Mouse (Mus musculus) embryonic facial prominence, embryonic 14.5 days (tissue): ENCODE measurements around the gene Slc9a6. TPM values are rescaled to one million over a fixed set of nuclear protein-coding genes. Genes with fewer than 3 reads are reported as not detected.

Source experiments
- ATAC-seq: fragments of 200-750 bp; cut with Nextera tagmentation; 2 replicates; pipeline ENCODE4 v1.8.0; 2017; ENCODE audit warnings: low read depth, moderate number of reproducible peaks, moderate TSS enrichment
- DNase-seq: peaks from one replicate; pipeline ENCODE4 v3.0.0-alpha.2; 2015; ENCODE audit warnings: low spot score
- H3K27ac ChIP-seq: fragments of 300-500 bp; sonication (generic); replicated peaks from 2 replicates; pipeline ENCODE4 v1.5.1; 2014; ENCODE audit warnings: low read depth, mild to moderate bottlenecking, low read length, moderate library complexity
- H3K27me3 ChIP-seq: fragments of 300-500 bp; sonication (generic); replicated peaks from 2 replicates; pipeline ENCODE4 v1.6.1; 2014; ENCODE audit warnings: low read length; ENCODE audit not compliant: control insufficient read depth, insufficient read depth
- H3K36me3 ChIP-seq: fragments of 300-500 bp; sonication (generic); 2 replicates; pipeline ENCODE4 v1.6.1; 2014; ENCODE audit warnings: low read length, mixed read lengths; ENCODE audit not compliant: control insufficient read depth, insufficient read depth
- H3K4me1 ChIP-seq: fragments of 300-500 bp; sonication (generic); 2 replicates; pipeline ENCODE4 v1.6.1; 2014; ENCODE audit warnings: antibody characterized with exemption, low read length; ENCODE audit not compliant: control insufficient read depth, insufficient read depth
- H3K4me2 ChIP-seq: fragments of 300-500 bp; sonication (generic); 2 replicates; pipeline ENCODE4 v1.6.1; 2014; ENCODE audit warnings: low read depth, mild to moderate bottlenecking, low read length, moderate library complexity, mixed read lengths
- H3K4me3 ChIP-seq: fragments of 300-500 bp; sonication (generic); 2 replicates; pipeline ENCODE4 v1.5.1; 2014; ENCODE audit warnings: low read depth, mild to moderate bottlenecking, low read length
- H3K9ac ChIP-seq: fragments of 300-500 bp; sonication (generic); 2 replicates; pipeline ENCODE4 v1.6.1; 2014; ENCODE audit warnings: low read depth, mild to moderate bottlenecking, low read length, moderate library complexity, mixed read lengths
- H3K9me3 ChIP-seq: fragments of 300-500 bp; sonication (generic); 2 replicates; pipeline ENCODE4 v1.6.1; 2016; ENCODE audit warnings: low read length; ENCODE audit not compliant: control insufficient read depth
- WGBS: fragments of 180-500 bp; shearing (Covaris S2); extraction: QIAGEN DNeasy Blood & Tissue Kit; methylation state at CpG from one replicate; pipeline ENCODE4 v1.1.7; 2014; 5-methylcytosine and 5-hydroxymethylcytosine counted together
- polyA plus RNA-seq: library from polyadenylated mRNA; unstranded; fragments of >200 nt; fragmentation: Nextera tagmentation; extraction: Ambion mirVana; gene quantifications from 2 replicates; pipeline ENCODE4 v1.2.1, GENCODE M21; 2014

Slc9a6 gene
- polyA plus RNA-seq, 1 experiment from 2014 or later, result 11.8 TPM

- Histone ChIP-seq H3K9me3 (no peaks in the 10 kb centered on the region), H3K4me1 (no peaks in the 10 kb centered on the region), H3K4me2 (peak overlapping the region; percentile 59), H3K9ac (peak overlapping the region; percentile 68), H3K4me3 (peak overlapping the region; percentile 61), H3K36me3 (no peaks in the 10 kb centered on the region), H3K27ac (peak overlapping the region; percentile 70), H3K27me3 (no peaks in the 10 kb centered on the region)
- DNase-seq (peak; percentile 5), ATAC-seq (peak; percentile 31; the same call in 1 of the 2 replicates)
- 12% methylated on average over 13 of the region's 13 CpGs for WGBS
Observed at GRCm38 (mm10) chrX:56610318-56610694, 749 bp downstream of the Slc9a6 start.

DNA sequence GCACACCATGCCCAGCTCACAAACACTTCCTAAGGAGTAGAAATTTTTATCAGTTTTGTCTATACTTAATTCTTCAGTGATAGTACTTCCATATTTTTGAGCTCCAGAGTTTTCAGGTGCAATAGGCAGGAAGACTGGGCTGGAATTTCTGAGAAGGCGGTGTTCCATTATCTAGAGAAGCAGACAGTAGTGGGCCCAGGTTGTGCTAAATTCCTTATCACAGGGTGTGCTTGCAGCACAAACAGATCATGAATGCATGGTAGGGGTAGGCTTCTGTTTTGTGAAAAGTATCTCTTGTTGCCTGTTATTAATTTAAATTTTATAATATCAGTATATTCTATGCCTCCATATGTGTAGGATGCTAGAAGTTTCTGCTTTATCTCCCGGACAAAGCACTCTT, 5.7 kb downstream of the Slc9a6 start:
- no peaks in the 10 kb centered on the region for H3K36me3 ChIP-seq
- no peak overlapping the region for H3K27ac ChIP-seq
- no peaks in the 10 kb centered on the region for H3K9me3 ChIP-seq
- H3K9ac ChIP-seq, result no peak overlapping the region
- ATAC-seq (no peak), DNase-seq (no peak)
- H3K4me1 ChIP-seq, result no peaks in the 10 kb centered on the region
- WGBS, result 82% methylated on average over 2 of the region's 2 CpGs
- no peaks in the 10 kb centered on the region for H3K27me3 ChIP-seq
- H3K4me3 ChIP-seq, result no peak overlapping the region
- no peak overlapping the region for H3K4me2 ChIP-seq

DNA sequence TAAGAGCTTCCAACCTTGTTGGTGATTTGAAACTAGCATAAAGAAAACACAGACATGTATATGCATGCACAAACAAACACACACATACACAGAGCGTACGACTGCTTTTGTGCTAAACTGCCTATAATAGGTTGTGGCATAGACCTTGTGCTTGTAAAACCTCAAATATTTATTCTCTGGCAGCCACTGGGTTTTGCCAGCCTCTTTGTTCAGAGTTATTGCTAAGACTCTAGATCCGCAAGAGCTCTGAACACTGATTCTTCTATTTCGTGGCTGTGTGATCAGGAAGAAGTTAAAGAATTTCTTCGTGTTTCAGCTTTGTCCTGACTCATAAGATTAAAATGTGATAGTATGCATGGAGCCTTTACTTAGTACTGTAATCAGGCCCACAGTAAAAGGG, 26.6 kb downstream of the Slc9a6 start:
- 76% methylated on average over 5 of the region's 5 CpGs for WGBS
- no peaks in the 10 kb centered on the region for H3K9me3 ChIP-seq
- H3K27me3 ChIP-seq, result no peaks in the 10 kb centered on the region
- no peaks in the 10 kb centered on the region for H3K4me1 ChIP-seq
- DNase-seq, result no peak
- no peak overlapping the region for H3K9ac ChIP-seq
- no peak overlapping the region for H3K27ac ChIP-seq
- H3K4me3 ChIP-seq, result no peak overlapping the region
- H3K4me2 ChIP-seq, result no peak overlapping the region
- 0 out of 2 replicates have a peak, but pooled peaks have one; percentile 22 for ATAC-seq
- H3K36me3 ChIP-seq, result no peaks in the 10 kb centered on the region; the same call in 1 of the 2 replicates

DNA sequence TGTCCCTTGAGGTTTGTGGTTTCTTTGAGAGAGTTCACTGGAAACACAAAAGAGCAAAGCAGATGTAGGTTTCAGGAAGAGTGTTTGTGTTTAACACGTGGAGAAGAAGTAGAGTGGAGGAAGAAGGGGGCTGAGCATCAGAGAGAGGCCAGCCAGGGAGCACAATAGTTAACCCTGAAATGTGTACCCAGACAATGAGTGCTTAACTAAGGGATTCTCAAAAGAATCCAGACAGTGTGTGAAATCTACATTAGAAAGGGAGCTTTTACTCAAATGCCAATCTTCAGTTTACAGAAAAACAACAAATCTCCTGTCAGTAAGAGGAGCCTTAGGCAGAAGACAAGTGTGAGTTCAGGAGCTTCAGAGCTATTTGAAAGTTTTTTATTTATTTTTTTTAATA, 30.5 kb downstream of the Slc9a6 start:
- DNase-seq (no peak), ATAC-seq (no peak)

DNA sequence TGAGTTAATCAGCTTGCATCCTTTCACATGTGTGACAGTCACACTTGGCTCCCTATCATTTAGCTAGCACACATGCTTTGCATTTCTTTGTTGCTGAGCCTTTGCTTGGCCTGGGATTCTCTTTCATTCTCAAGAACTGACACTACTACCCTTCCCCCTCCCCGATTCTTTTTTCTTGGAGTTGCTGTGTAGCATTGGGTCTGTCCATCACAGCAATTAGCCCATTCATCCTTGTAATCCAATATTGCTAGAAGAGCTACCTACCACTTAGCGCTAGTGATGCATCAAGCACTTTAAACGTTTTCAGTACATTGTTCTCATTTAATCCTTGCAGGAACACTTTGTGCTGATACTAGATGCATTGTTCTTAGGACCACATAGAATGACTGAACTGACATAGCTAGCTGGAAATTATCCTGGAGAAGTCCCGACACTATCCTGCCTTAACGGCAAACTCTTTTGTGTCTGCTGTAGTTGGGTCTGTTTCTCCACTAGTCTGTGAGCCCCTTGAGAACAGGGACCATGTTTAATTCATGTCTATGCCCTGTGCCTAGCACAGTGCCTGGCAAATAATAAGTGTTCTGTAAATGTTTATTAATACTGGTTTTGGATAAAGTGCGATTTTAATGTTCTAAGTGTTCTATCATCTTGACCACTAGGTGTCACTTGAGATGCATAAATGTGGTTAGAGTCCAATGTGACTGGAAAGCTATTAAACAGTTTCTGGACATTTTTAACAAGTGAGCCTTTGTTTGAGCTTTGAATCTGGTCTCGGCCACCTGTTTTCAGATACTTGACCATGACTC, 40.2 kb downstream of the Slc9a6 start:
- Histone ChIP-seq H3K4me2 (no peak overlapping the region), H3K36me3 (no peaks in the 10 kb centered on the region), H3K9me3 (no peaks in the 10 kb centered on the region), H3K4me1 (no peaks in the 10 kb centered on the region), H3K4me3 (no peak overlapping the region), H3K9ac (no peak overlapping the region), H3K27ac (no peak overlapping the region), H3K27me3 (no peaks in the 10 kb centered on the region)
- 49% methylated on average over 7 of the region's 7 CpGs for WGBS
- ATAC-seq (no peak), DNase-seq (peak; percentile 53)

More for the DNA sequence above, 30.5 kb downstream of the Slc9a6 start:
- 6% methylated on average over 1 of the region's 1 CpGs for WGBS
- Histone ChIP-seq H3K36me3 (no peaks in the 10 kb centered on the region; the same call in 1 of the 2 replicates), H3K4me1 (no peaks in the 10 kb centered on the region), H3K27ac (no peak overlapping the region), H3K9me3 (no peaks in the 10 kb centered on the region), H3K4me2 (no peak overlapping the region), H3K9ac (no peak overlapping the region), H3K27me3 (no peaks in the 10 kb centered on the region), H3K4me3 (no peak overlapping the region)

DNA sequence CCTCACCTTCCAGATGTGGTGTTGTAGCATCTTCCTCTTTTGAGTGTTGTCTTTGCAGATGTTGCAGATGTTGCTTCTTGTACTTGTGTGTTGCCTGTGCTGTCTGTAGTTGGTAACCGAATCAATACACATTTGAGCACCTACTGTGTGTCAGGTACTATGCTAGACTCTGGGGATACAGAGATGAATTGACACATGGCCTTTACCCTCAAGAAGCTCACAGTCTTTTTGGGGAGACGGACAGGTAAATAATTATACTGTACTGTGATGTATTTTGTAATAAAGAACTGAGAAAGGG, 40.7 kb downstream of the Slc9a6 start:
- Histone ChIP-seq H3K27ac (no peak overlapping the region), H3K9ac (no peak overlapping the region), H3K4me3 (no peak overlapping the region), H3K36me3 (no peaks in the 10 kb centered on the region), H3K4me2 (no peak overlapping the region), H3K27me3 (no peaks in the 10 kb centered on the region), H3K4me1 (no peaks in the 10 kb centered on the region), H3K9me3 (no peaks in the 10 kb centered on the region)
- ATAC-seq (no peak), DNase-seq (no peak)
- 76% methylated on average over 2 of the region's 2 CpGs for WGBS

DNA sequence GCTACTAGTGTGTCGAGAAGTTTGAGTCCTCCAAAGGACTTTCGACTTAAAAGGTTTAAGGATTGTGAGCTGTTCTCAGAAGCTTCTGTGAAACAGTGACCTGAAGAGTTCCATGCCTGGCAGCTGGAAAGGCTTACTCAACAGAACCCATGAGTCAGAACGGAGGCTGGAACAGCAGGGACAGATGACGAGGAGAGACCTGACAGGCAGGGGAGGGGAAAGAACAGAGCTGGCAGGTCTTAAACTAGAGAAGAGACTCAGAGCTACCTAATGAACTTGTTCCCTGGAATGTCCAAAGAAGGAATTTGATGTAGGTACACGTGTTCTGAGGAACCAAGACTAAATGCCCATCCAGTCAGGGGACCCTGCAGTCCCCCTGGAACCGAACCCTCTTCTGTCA, 41.3 kb downstream of the Slc9a6 start:
- Histone ChIP-seq H3K9ac (no peak overlapping the region), H3K36me3 (no peaks in the 10 kb centered on the region), H3K4me1 (no peaks in the 10 kb centered on the region), H3K4me2 (no peak overlapping the region), H3K9me3 (no peaks in the 10 kb centered on the region), H3K27ac (no peak overlapping the region), H3K4me3 (no peak overlapping the region), H3K27me3 (no peaks in the 10 kb centered on the region)
- DNase-seq (no peak), ATAC-seq (no peak)
- 79% methylated on average over 6 of the region's 6 CpGs for WGBS

- no peak overlapping the region for H3K9ac ChIP-seq
- no peaks in the 10 kb centered on the region for H3K9me3 ChIP-seq
- H3K36me3 ChIP-seq, result no peaks in the 10 kb centered on the region
- no peak; the same call in 1 of the 2 replicates for ATAC-seq
- H3K4me3 ChIP-seq, result no peak overlapping the region
- H3K27me3 ChIP-seq, result no peaks in the 10 kb centered on the region
- 74% methylated on average over 7 of the region's 7 CpGs for WGBS
- H3K4me1 ChIP-seq, result no peaks in the 10 kb centered on the region
- peak; percentile 52 for DNase-seq
- no peak overlapping the region for H3K4me2 ChIP-seq
- H3K27ac ChIP-seq, result no peak overlapping the region
Observed at GRCm38 (mm10) chrX:56651738-56652137, 42.2 kb downstream of the Slc9a6 start.

- WGBS, result 57% methylated on average over 2 of the region's 2 CpGs
- Histone ChIP-seq H3K4me2 (no peak overlapping the region), H3K4me3 (no peak overlapping the region), H3K4me1 (no peaks in the 10 kb centered on the region), H3K27ac (no peak overlapping the region), H3K9me3 (no peaks in the 10 kb centered on the region), H3K9ac (no peak overlapping the region), H3K36me3 (no peaks in the 10 kb centered on the region), H3K27me3 (no peaks in the 10 kb centered on the region)
- DNase-seq (no peak), ATAC-seq (no peak)
Observed at GRCm38 (mm10) chrX:56655686-56656085, 46.1 kb downstream of the Slc9a6 start.
